Mouse (Mus musculus) naive thymus-derived CD4-positive, alpha-beta T cell, adult 2 months (primary cell): ENCODE measurements around the gene Wt1.
A peak's percentile ranks its signal among the peaks of the same experiment; 100 is the strongest.

Source experiments
- DNase-seq: peaks from one replicate; pipeline ENCODE4 v3.0.0-alpha.2; 2011; ENCODE audit warnings: low read depth

Gene Wt1

GRCm38 (mm10) chr2:105185768-105186529 lies 59.6 kb downstream of the Wt1 start:
- no peak for DNase-seq

- no peak for DNase-seq
Observed at GRCm38 (mm10) chr2:105186591-105186990, 60.3 kb downstream of the Wt1 start.

DNA sequence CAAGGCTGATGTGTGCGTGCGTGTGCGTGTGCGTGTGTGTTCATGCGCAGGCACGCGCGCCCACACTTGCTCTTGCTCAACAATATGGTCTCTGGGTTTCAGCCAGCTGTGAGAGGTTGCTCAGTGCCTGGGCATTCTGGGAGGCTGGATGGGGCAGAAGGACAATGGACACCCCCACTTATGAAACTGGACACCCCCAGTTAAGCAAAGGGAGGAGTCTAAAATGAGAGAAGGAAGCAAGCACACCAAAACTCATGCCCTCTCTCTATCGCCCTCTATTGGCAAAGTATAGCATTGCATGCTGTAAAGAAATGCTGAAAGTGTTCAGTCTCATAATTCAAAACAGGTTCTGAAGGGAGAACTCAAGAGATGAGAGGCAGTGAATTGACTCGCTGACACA lies 61.9 kb downstream of the Wt1 start:
- DNase-seq, result peak; percentile 8

- DNase-seq, result peak; percentile 4
Observed at GRCm38 (mm10) chr2:105189352-105189751, 63.0 kb downstream of the Wt1 start.

GRCm38 (mm10) chr2:105200152-105200551 lies 73.8 kb downstream of the Wt1 start:
- no peak for DNase-seq

DNA sequence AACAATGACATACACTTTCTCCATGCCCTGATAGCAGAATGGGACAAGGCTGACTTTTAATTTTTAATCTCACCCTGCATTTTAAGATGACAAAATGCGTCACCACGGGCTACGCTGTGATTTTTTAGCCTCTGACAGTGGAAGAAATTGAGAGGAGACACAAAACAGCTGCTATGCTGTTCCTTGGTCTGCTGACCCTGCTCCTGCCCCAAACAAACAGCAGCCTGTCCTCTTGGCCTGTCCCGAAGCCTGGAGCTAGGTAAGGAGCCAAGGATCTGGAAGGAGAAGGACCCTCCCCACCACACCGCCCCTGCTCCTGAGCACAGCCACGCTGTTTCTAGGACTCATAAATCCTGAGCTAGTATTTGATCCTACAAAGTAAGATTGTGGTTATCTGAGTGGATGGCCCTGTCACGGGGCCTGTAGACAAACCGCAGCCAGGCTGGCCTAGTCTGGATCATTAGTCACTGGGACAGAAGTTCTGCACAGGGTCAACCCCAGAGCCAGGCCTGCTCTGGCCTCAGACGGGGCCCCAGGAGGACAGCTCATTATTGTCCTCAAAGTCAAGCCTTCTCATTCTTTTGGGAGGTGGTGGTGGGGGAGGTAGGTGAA lies 80.3 kb downstream of the Wt1 start:
- no peak for DNase-seq

DNA sequence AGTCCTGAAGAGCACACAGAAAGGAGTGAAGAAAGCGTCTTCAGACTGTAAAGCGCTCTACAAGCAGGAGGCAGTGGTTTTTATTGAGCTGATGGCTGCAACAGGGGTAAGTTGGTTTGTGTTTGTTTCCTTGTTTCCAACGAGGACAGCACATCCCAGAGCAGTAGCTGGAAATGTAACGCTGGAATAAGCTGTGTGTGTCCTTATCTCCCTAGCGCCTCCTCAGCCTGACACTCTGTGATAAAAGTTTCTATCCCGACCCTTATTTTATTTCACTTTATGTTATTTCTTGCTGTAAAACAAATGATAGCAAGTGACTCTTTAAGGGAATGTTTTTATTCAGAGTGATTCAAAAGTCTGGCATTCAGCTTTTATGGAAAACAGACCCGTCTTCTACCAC lies 86.5 kb downstream of the Wt1 start:
- no peak for DNase-seq

DNA sequence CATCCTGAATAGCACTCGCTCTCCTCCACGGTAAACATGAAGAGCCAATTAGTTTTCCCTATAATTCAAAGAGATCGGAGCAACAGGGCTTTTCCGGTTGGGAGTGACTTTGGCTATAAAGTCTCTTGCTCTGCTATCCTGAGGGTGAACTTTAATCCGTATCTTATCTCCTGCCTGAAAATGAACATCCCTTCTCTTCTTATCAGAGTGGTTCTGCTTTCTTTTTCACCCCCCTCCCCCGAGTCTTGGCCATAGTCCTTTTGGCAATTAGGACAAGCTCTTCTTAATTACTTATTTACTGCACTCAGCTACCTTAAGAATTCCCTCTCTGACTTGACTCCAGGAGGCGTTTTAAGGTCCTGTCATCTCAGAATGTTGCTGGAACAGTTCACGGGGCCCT lies 89.6 kb downstream of the Wt1 start:
- DNase-seq, result no peak

DNA sequence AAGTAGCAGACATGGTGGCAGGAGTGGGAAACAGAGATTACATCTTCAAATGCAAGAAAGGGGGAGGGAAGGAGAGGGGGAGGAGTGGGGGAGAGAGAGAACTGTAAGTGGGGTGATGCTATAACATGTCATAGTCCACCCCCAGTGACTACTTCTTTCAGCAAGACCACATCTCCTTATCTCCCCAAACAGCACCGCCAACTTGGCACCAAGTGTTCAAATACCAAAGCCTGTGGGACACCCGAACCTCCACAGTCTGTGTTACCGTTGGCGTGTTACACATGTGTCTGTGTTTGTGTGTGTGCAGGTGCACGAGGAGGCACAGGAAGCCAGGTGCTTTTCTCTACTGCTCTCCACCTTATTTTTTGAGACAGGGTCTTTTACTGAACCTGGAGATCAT lies 92.9 kb downstream of the Wt1 start:
- no peak for DNase-seq

DNA sequence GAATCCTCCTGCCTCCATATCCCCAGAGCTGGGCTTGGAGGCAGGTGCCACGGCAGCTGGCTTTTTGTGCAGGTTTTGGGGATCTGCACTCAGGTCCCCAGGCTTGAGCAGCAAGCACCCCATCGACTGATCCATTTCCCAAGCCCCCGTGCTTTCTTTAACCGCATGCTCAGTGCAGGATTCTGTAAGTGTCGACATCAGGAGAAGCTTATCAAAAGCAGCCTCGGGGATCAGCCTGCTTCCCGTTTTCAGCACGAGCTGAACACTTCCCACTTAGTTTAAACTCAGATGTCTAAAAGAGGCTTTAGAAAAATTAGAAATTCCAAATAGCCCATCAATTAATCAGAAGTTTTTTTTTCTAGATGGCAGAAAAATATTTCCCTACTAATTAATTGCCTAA lies 93.3 kb downstream of the Wt1 start:
- DNase-seq, result no peak

DNA sequence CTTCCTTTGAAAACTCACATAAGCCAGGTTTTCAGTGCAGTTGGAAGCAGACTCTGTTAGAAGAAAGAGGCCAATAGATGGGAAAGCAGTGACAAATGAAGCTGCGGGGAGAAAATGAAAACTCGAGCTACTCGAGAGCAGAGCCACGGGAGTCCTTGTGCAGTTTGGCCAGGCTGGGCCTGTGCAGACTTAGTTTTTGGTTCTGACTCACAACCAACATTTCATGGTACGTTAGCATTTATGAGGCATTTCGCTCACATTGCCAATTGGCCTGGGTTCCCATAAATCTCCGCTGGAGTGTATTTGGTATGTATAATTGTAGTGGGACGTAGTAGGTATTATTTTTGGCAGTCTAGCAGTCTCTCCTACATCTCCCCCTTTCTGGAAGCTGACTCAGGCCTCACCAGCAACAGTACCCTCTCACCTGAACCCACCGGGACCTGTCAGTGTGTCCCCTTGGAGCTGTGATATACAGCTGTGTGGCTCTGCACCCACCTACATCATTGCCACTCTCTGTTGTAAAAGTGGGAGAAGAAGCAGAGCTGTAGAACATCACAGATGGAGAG lies 94.5 kb downstream of the Wt1 start:
- no peak for DNase-seq
